Mouse (Mus musculus) neural tube, embryonic 13.5 days (tissue): Measurements from ENCODE around the gene Angptl4. TPM values are rescaled to one million over a fixed set of nuclear protein-coding genes. Genes with fewer than 3 reads are reported as not detected.

ENCODE experiments used
- ATAC-seq: fragments of 200-750 bp; cut with Nextera tagmentation; 2 replicates; pipeline ENCODE4 v1.8.0; 2017; ENCODE audit warnings: low read depth, mild to moderate bottlenecking, moderate TSS enrichment, moderate library complexity
- H3K27ac ChIP-seq: fragments of 300-500 bp; sonication (generic); replicated peaks from 2 replicates; pipeline ENCODE4 v1.5.1; 2015; ENCODE audit warnings: moderate library complexity, mild to moderate bottlenecking, inconsistent platforms
- H3K27me3 ChIP-seq: fragments of 300-500 bp; sonication (generic); 2 replicates; pipeline ENCODE4 v1.6.1; 2015; ENCODE audit warnings: mild to moderate bottlenecking, inconsistent platforms
- H3K36me3 ChIP-seq: fragments of 300-500 bp; sonication (generic); 2 replicates; pipeline ENCODE4 v1.6.1; 2015; ENCODE audit warnings: mild to moderate bottlenecking, inconsistent platforms
- H3K4me1 ChIP-seq: fragments of 300-500 bp; sonication (generic); replicated peaks from 2 replicates; pipeline ENCODE4 v1.6.1; 2015; ENCODE audit warnings: inconsistent platforms
- H3K4me2 ChIP-seq: fragments of 300-500 bp; sonication (generic); 2 replicates; pipeline ENCODE4 v1.6.1; 2015; ENCODE audit warnings: inconsistent platforms, mild to moderate bottlenecking, moderate library complexity
- H3K4me3 ChIP-seq: fragments of 300-500 bp; sonication (generic); 2 replicates; pipeline ENCODE4 v1.5.1; 2015; ENCODE audit warnings: mild to moderate bottlenecking, inconsistent platforms
- H3K9ac ChIP-seq: fragments of 300-500 bp; sonication (generic); 2 replicates; pipeline ENCODE4 v1.6.1; 2015; ENCODE audit warnings: moderate library complexity, mild to moderate bottlenecking, inconsistent platforms
- H3K9me3 ChIP-seq: fragments of 300-500 bp; sonication (generic); 2 replicates; pipeline ENCODE4 v1.6.1; 2016; ENCODE audit warnings: inconsistent platforms
- WGBS: fragments of 180-500 bp; shearing (Covaris S2); methylation state at CpG from one replicate; pipeline ENCODE4 v1.1.7; 2015; 5-methylcytosine and 5-hydroxymethylcytosine counted together
- polyA plus RNA-seq: library from polyadenylated mRNA; unstranded; fragments of >200 nt; fragmentation: Nextera tagmentation; extraction: Ambion mirVana; gene quantifications from 2 replicates; pipeline ENCODE4 v1.2.1, GENCODE M21; 2015

The Angptl4 gene
- polyA plus RNA-seq, 1 experiment from 2014 or later = 24.5 TPM

DNA sequence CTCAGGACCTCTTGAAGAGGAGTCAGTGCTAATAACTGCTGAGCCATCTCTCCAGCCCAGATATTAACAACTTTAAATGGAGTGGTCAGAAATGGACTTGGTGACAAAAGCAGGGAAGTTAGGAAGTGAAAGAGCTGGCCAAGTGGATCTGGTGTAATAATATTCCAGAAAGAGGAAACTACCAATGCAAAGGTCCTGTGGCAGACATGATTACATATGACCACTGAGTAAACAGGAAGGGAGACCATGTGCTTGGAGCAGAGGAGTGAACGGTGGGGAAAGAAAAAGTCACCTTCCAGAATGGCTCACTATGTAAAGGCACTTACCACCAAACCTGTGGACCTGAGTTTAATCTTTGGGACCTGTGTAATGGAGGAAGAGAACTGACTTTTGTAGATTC is 17.6 kb upstream of the Angptl4 start:
- no peak for ATAC-seq
- no peaks in the 10 kb centered on the region for H3K4me1 ChIP-seq
- H3K4me3 ChIP-seq = no peak overlapping the region
- H3K4me2 ChIP-seq = no peak overlapping the region
- no peak overlapping the region for H3K27ac ChIP-seq
- H3K9me3 ChIP-seq = no peaks in the 10 kb centered on the region
- no peak overlapping the region for H3K9ac ChIP-seq
- 71% methylated on average over 1 of the region's 1 CpGs for WGBS
- H3K27me3 ChIP-seq = no peaks in the 10 kb centered on the region; the same call in 1 of the 2 replicates
- no peaks in the 10 kb centered on the region for H3K36me3 ChIP-seq

GRCm38 (mm10) chr17:33798306-33798705 is 16.7 kb upstream of the Angptl4 start:
- Histone ChIP-seq H3K36me3 (no peaks in the 10 kb centered on the region), H3K27me3 (no peaks in the 10 kb centered on the region; the same call in 1 of the 2 replicates), H3K4me3 (no peak overlapping the region), H3K9ac (no peak overlapping the region), H3K27ac (no peak overlapping the region), H3K9me3 (no peaks in the 10 kb centered on the region), H3K4me2 (no peak overlapping the region), H3K4me1 (no peaks in the 10 kb centered on the region)
- ATAC-seq = no peak
- WGBS = 56% methylated on average over 3 of the region's 3 CpGs

- no peak overlapping the region for H3K9ac ChIP-seq
- no peaks in the 10 kb centered on the region for H3K9me3 ChIP-seq
- H3K27me3 ChIP-seq = no peaks in the 10 kb centered on the region
- H3K4me2 ChIP-seq = no peak overlapping the region
- no peak for ATAC-seq
- no peak overlapping the region for H3K4me3 ChIP-seq
- 81% methylated on average over 4 of the region's 4 CpGs for WGBS
- no peak overlapping the region for H3K27ac ChIP-seq
- no peaks in the 10 kb centered on the region for H3K36me3 ChIP-seq
- no peaks in the 10 kb centered on the region for H3K4me1 ChIP-seq
Observed at GRCm38 (mm10) chr17:33788732-33789131, 7.1 kb upstream of the Angptl4 start.

DNA sequence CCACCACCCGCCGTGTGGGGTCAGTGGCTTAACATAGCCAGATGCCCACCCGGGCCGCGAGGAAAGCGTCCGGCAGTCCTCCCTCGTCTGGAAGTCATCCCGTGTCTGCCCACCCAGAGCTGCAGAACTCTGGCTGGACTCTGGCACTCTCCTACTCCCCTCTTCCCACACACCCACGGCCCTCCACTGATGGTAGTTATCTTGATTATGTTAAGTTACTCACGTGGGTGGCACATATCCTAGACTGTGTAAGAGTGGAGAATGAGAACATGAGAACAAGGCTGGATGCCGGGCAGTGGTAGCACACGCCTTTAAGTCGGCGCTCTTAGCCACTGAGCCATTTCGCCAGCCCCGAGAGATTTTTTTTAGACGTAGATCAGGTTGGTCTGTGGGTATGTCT is 4.7 kb upstream of the Angptl4 start:
- no peak for ATAC-seq
- WGBS = 88% methylated on average over 18 of the region's 18 CpGs

DNA sequence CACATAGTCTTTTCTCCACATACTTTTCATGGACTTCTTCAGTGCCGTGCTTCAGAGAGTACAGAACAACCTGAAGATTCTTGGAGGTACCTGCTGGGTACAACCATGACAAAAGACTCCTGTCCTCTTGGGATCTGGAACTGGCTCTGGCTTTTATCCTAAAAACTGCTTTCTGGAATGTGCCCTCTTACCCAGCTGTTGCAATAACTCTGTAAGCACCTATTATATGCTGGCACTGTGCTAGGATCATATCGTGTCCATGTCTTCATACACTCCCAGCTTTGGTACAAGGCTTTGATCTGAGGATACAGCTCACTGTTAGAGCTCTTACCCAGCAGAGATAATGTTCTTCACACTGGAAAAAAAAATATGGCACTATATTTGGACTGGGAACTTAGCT is 3.3 kb upstream of the Angptl4 start:
- Histone ChIP-seq H3K4me3 (no peak overlapping the region), H3K27ac (no peak overlapping the region), H3K9me3 (no peaks in the 10 kb centered on the region), H3K4me2 (no peak overlapping the region), H3K36me3 (no peaks in the 10 kb centered on the region), H3K9ac (no peak overlapping the region), H3K27me3 (peaks cover 7% of the 10 kb centered on the region; the same call in 1 of the 2 replicates), H3K4me1 (peaks cover 20% of the 10 kb centered on the region)
- 88% methylated on average over 2 of the region's 2 CpGs for WGBS
- ATAC-seq = no peak

More for the DNA sequence above, 4.7 kb upstream of the Angptl4 start:
- Histone ChIP-seq H3K27ac (no peak overlapping the region), H3K36me3 (no peaks in the 10 kb centered on the region), H3K9ac (no peak overlapping the region), H3K4me1 (peaks cover 9% of the 10 kb centered on the region), H3K27me3 (peaks cover 7% of the 10 kb centered on the region; the same call in 1 of the 2 replicates), H3K9me3 (no peaks in the 10 kb centered on the region), H3K4me2 (no peak overlapping the region), H3K4me3 (no peak overlapping the region)

GRCm38 (mm10) chr17:33783408-33783807 is 1.8 kb upstream of the Angptl4 start:
- Histone ChIP-seq H3K36me3 (no peaks in the 10 kb centered on the region), H3K27me3 (peaks cover 7% of the 10 kb centered on the region; the same call in 1 of the 2 replicates), H3K4me3 (no peak overlapping the region), H3K4me2 (no peak overlapping the region), H3K9me3 (no peaks in the 10 kb centered on the region), H3K4me1 (peaks cover 29% of the 10 kb centered on the region), H3K27ac (no peak overlapping the region), H3K9ac (no peak overlapping the region)
- no peak for ATAC-seq

- H3K9ac ChIP-seq = peak overlapping the region; percentile 72; the same call in 1 of the 2 replicates
Observed at GRCm38 (mm10) chr17:33782067-33782466, 437 bp upstream of the Angptl4 start.

DNA sequence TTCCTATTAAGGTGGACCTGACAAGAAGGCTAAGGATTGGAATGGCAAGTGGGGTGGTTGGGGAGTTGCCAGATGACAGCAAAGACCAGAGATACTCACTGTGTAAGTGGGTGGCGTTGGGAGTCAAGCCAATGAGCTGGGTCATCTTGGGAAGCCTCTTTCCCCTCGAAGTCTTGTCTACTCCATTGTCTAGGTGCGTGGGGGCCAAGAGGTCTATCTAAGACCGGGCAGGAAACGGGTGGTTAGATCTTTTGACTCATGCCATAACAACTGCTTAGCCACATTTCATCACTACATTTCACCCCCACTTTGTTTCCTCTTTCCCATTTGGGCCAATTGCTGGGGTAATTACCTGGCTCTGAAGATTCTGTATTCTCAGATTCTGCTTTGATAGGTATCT is 1.2 kb downstream of the Angptl4 start:
- Histone ChIP-seq H3K9me3 (no peaks in the 10 kb centered on the region), H3K27ac (peak overlapping the region; percentile 79), H3K36me3 (peaks cover 3% of the 10 kb centered on the region), H3K4me1 (peaks cover 34% of the 10 kb centered on the region), H3K4me2 (peak overlapping the region; percentile 86), H3K4me3 (peak overlapping the region; percentile 48), H3K27me3 (peaks cover 7% of the 10 kb centered on the region; the same call in 1 of the 2 replicates), H3K9ac (no peak overlapping the region)
- ATAC-seq = no peak
- 81% methylated on average over 5 of the region's 5 CpGs for WGBS

More at GRCm38 (mm10) chr17:33782067-33782466, 437 bp upstream of the Angptl4 start:
- H3K4me3 ChIP-seq = peak overlapping the region; percentile 48
- peaks cover 3% of the 10 kb centered on the region; the same call in 1 of the 2 replicates for H3K36me3 ChIP-seq
- H3K27ac ChIP-seq = no peak overlapping the region
- H3K4me1 ChIP-seq = peaks cover 34% of the 10 kb centered on the region
- H3K27me3 ChIP-seq = peaks cover 7% of the 10 kb centered on the region; the same call in 1 of the 2 replicates
- ATAC-seq = no peak
- H3K9me3 ChIP-seq = no peaks in the 10 kb centered on the region
- H3K4me2 ChIP-seq = peak overlapping the region; percentile 86
- WGBS = 49% methylated on average over 4 of the region's 4 CpGs

DNA sequence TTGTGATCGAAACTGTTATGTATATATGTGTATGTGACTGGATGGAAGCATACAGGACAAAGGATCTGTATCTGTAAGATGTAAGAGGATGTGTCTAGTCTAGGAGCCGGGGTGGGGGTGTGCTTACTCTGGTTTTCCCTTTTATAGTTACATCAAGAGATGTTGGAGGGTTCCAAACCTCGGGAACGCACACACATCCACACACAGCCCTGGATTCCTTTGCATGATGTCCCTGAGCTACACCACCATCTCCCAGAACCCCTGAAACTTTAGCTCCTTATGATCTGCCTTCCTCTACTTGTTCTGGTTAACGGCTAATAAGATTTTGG is 1.7 kb downstream of the Angptl4 start:
- peaks cover 3% of the 10 kb centered on the region for H3K36me3 ChIP-seq
- H3K4me1 ChIP-seq = peaks cover 34% of the 10 kb centered on the region
- peak overlapping the region; percentile 86 for H3K4me2 ChIP-seq
- no peaks in the 10 kb centered on the region for H3K9me3 ChIP-seq
- H3K9ac ChIP-seq = no peak overlapping the region
- H3K27ac ChIP-seq = peak overlapping the region; percentile 79
- ATAC-seq = no peak
- WGBS = 86% methylated on average over 5 of the region's 5 CpGs
- H3K4me3 ChIP-seq = peak overlapping the region; percentile 48
- peaks cover 7% of the 10 kb centered on the region; the same call in 1 of the 2 replicates for H3K27me3 ChIP-seq

DNA sequence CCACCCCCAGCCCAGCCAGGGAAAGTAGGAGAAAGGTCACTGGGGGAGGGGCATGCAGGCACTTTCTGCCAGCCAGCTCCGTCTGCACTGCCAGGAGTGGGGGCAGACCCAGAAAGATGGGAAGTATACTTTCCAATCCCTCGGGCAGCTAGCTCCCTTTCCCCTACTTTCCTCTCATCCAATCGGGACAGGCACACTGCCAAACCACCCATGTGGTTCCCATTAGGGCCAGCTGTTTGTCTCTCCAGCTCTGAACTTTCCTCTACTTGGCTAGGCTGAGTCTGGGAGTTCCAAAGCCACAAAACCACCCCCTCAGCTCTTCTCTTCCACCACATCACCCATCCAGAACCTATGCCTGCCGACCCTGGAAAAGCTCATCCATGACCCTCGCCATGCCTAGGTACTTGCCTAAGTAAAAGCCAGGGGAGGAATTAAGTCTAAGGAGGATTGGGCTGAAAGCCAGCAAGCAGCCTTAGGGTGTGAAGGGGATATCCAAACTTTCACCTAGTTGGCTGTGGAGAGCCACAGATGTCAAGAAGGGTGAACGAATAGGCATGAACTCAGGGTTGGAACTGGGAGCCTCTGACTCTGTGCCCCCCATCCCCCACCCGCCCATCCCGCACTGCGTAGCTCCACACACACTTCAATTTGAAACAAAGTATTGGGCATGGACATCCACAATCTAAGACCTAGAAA is 2.2 kb downstream of the Angptl4 start:
- H3K9me3 ChIP-seq = no peaks in the 10 kb centered on the region
- peak overlapping the region; percentile 86 for H3K4me2 ChIP-seq
- 52% methylated on average over 9 of the region's 9 CpGs for WGBS
- peak overlapping the region; percentile 79 for H3K27ac ChIP-seq
- H3K4me1 ChIP-seq = peaks cover 34% of the 10 kb centered on the region
- peak; percentile 79 for ATAC-seq
- no peak overlapping the region for H3K9ac ChIP-seq
- H3K27me3 ChIP-seq = peaks cover 7% of the 10 kb centered on the region; the same call in 1 of the 2 replicates
- H3K4me3 ChIP-seq = peak overlapping the region; percentile 48
- peaks cover 3% of the 10 kb centered on the region for H3K36me3 ChIP-seq

- Histone ChIP-seq H3K4me1 (peaks cover 18% of the 10 kb centered on the region; the same call in 1 of the 2 replicates), H3K9ac (no peak overlapping the region), H3K27me3 (no peaks in the 10 kb centered on the region), H3K27ac (no peak overlapping the region), H3K4me2 (no peak overlapping the region), H3K4me3 (no peak overlapping the region), H3K9me3 (no peaks in the 10 kb centered on the region), H3K36me3 (peaks cover 3% of the 10 kb centered on the region)
- WGBS = 94% methylated on average over 4 of the region's 4 CpGs
- ATAC-seq = no peak
Observed at GRCm38 (mm10) chr17:33775287-33775686, 6.3 kb downstream of the Angptl4 start.

GRCm38 (mm10) chr17:33774573-33775155 is 7.0 kb downstream of the Angptl4 start:
- Histone ChIP-seq H3K4me3 (no peak overlapping the region), H3K9me3 (no peaks in the 10 kb centered on the region), H3K27ac (no peak overlapping the region), H3K9ac (no peak overlapping the region), H3K36me3 (peaks cover 3% of the 10 kb centered on the region), H3K4me2 (no peak overlapping the region), H3K27me3 (no peaks in the 10 kb centered on the region), H3K4me1 (peaks cover 13% of the 10 kb centered on the region; the same call in 1 of the 2 replicates)
- ATAC-seq = no peak
- 88% methylated on average over 8 of the region's 8 CpGs for WGBS
